Mouse (Mus musculus) cerebellum, postnatal 25 days (tissue): ENCODE data around the gene Cryge.
"Not testable (repeated sequence)": the region's sequence is repeated elsewhere in the genome, so short reads cannot be mapped to it uniquely, and the experiment has no call there.

Source experiments
- DNase-seq, 2 experiments: peaks; one replicate each; pipeline ENCODE4 v3.0.0; 2021; ENCODE audit warnings: mixed read lengths in 2 of 2

Gene Cryge

DNA sequence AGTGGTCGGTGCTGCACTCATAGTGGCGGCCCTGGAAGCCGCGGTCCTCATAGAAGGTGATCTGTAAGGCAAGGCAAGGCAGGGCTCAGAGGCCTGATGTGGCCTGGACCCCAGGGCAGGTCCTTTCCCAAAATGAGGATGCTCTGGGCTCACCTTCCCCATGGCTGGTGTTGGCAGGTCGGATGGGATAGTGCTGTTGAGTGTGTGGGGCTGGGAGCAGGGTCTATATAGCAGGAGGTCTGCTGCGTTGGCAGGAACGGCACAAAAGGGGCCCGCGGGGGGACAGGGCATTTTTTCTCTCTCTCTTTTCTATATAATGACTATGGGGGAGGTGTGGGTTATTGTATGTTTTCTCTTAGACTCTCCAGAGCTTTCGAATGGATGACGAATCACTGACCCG, at the start of gene Cryge:
Gene Cryge, minus strand, starts transcription at position 198 of the 400 bp plus-strand sequence.
- DNase-seq, result not testable (repeated sequence)

DNA sequence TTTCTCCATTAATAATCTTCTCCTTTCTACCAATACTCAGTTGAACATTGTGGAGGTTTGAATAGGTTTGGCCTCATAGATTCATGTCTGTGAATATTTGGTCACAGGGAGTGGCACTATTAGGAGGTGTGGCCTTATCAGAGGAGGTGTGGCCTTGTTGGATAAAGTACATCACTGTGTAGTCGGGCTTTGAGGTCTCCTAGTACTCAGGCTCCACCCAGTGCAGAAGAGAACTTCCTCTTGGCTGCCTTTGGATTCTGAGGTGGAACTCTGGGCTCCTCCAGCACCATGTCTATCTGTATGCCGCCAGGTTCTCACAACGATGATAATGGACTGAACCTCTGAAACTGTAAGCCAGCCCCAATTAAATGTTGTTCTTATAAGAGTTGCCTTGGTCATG, 46.0 kb upstream of the Cryge start:
- no peak for DNase-seq

DNA sequence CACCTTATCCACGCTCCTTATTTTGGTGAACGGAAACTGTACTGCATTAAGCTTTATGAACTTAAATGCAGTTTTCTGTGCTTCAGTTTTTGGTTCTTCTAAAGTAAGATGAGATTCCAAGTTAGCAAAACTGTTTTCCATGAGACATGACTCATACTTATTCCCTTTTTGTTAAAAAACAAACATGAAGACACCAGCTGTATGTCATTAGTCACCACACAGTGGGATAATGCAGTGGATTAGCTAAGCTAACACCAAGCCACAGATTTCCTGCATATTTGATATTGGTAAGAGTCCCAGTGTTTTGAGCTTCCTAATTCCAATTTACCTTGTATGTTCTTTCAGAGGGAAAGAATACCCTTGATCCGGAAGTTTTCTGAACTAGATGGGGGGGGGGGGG, 40.6 kb upstream of the Cryge start:
- DNase-seq, result no peak

DNA sequence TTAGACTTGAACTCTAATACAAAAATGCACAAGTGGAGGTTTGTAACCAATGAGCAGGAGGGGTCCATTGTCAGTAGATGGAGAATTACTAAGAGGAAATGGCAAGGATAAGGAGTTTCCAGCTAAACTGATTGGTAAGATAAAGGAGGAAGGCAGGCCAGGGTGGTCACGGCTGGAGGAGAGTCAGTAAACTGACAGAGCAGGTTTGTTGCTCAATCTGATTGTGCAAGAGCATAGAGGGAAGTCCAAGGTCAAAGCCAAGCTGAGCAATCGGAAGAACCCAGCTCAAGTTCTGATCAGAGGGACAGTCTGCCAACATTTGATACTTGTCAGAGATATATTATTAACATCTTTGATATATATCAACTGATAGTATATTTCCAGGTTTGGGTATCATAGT, 39.4 kb upstream of the Cryge start:
- DNase-seq, result no peak

DNA sequence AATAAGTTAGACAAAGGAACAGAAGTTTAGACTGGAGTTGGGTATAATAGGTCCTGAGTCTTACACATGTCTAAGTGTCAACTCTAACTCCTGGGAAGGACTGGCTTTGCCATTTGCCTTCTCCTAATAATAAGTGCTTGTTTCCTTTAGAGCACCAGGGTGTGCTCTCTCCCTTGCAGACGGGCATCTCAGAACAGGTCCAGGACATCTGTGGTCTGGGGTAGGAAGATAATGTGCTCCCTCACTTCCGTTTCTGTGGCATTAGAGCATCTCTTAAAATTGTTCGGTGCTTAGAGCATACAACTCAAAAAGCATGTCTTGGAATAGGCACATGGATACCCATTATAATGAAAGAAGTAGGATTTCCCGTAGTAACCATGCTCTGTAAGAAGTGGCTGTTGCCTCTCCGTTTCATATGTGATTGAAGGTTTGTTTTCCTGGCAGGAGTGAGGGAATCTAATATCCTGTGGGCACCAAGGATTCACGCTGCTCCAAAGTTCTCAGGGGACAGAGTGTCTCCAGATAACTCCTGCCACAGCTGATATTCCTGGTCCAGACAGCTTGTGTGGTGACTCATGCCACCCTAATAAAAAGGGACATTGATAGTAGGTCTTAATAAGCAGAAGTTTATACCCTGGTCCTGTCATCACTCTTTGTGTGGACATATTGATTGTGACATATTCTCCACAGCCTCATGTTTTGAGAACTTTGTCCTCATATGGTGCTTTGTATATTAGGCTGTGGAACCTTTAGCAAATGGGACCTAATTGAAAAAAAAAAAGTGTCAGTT, 37.8 kb upstream of the Cryge start:
- DNase-seq, result no peak

DNA sequence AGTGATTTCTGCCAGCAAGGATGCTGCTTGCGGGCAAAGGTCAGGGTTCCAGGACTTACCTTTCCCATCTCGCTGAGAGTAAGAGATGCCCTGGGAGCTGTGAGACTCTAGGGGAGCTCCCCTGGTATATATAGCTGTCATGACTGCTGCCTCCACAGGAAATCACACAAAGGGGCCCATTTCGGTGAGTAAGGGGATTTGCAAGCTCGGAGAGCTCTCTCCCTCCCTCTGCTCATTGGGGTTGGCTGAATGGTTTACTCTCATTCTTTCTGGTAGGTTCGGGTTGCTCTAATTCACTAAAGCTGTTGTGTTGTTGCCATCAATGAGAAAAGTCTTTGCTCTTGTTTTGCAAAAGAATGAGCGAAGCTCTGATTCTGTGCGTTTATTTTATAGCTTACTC, 31.2 kb upstream of the Cryge start, which contains the start of gene Crygb:
Gene Crygb, minus strand, starts transcription at position 101 of the 400 bp plus-strand sequence.
- DNase-seq, result no peak

DNA sequence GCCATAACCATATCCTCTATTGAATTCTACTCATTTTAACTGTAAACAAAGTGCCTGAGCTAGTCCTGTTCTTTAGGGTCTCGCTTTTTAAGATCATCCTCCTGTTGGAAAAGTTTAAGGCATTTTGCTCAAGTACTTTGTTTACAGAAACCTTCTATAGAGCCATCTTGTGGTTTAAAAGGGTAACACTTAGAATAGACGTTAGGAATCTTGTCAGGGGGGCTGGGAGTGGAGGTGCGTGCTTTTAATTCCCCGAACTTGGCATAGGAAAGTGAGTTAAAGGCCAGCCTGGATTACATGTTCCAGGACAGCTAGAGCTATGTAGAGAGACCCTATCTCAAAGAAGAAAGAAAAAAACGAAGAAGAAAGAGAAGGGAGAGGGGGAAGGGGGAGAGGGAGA, 24.7 kb upstream of the Cryge start:
- no peak for DNase-seq

DNA sequence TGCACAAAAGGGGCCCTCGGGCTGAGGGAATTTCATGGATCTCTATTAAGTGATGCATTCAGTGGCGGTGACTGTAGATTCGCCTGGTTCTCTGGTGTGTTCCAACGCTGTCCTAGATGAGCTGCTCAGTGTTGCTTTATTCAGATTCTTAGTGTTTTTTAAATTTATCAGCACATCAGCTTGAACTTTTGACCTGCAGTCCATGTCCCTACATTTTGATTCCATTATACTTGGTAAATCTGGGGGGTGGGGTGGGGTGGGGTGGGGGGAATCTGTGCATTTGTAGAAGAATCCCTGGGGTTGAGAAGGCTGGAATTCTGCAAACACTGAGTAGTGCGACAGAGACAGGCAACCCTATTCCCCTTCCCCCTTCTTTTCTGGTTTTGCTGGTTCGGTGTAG, 22.6 kb upstream of the Cryge start, which contains the start of gene Crygc:
Gene Crygc, minus strand, starts transcription at position 101 of the 400 bp plus-strand sequence.
- no peak for DNase-seq

DNA sequence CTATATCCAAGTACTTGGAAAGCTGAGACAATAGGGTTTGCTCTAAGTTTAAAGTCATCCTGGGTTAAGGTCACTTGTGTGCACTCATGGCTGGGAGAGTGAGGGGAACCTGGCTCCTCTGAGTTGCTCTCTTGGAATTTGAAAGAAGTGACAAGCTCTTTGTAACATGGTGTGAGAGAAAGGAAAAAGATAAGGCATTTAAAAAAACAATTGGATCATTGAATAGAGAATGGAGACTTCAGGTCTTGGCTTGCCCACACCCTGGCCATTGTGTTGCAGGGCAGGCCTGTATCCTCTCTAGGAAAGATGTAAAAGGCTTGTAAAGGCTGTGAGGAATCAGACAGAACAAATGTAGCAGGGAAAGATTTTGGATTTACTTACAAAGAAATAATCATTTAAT, 16.9 kb upstream of the Cryge start:
- DNase-seq, result no peak

DNA sequence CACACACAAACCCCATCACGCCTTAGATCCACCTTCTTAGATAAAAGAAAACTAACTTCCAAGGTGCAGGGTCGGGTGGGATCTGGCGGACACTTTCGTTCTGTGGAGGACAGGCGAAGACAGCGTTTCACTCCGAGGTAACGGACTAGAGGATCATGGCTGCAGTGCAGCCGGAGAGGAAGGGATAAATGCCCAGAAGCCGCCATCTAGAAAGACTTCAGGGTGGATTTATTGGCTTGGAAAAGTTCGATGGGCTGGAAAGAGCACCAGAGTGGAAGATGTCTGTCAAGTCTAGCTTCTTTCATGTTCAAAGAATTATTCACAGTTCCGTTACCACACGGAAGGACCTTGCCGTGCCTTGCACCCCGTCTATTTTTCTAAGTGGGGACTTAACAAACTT, 13.3 kb upstream of the Cryge start:
- no peak for DNase-seq

DNA sequence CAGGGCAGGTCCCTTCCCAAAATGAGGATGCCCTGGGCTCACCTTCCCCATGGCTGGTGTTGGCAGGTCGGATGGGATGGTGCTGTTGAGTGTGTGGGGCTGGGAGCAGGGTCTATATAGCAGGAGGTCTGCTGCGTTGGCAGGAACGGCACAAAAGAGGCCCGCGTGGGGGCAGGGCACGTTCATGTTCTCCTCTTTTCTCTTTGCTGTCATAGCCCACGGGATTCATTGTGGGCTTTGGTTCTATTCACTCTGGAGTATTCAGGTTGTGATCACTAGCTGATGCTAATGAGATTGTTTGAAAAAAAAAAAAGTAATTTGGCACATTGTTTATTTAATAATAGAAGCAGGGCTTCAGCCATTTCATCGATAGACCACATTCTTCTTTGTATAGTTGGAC, 12.4 kb upstream of the Cryge start, which contains the start of gene Crygd:
Gene Crygd, minus strand, starts transcription at position 101 of the 400 bp plus-strand sequence.
- DNase-seq, result no peak

DNA sequence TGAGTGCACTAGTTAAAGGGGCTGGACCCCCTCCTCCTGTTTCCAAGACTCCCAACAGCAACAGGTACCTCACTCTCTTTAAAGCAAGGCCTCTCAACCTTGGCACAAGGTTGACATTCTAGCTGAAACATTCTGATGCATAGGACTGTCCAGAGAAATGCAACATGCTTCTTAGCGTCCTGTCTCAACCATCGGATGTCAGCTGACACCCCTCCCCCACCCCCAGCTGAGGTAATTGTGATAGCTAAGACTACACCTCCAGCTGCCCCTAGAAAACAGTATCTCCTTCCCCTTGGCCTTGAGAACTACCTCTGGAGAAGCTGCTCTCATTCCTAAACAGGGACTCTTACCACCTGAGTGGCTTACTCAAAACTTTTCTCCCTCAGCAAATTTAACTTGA, 1.2 kb upstream of the Cryge start:
- DNase-seq, result no peak

DNA sequence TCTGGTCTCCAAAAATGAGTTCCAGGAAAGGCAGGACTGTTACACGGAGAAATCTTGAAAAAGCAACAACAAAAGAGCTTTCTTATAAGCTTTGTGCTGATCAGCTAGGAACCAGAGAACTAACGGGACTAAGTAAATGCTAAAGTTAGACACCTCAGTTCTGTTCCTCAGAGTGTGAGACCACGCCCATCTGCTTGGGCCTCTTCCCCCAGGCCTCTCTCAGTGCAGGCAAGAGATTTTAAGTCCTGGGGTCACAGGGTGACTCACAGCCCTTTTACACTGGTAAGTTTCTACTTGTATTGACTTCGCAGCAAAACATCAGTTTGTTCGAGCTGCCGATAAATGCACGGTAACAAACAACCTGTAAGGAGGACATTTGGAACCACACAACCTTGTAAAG, 747 bp upstream of the Cryge start:
- DNase-seq, result no peak

DNA sequence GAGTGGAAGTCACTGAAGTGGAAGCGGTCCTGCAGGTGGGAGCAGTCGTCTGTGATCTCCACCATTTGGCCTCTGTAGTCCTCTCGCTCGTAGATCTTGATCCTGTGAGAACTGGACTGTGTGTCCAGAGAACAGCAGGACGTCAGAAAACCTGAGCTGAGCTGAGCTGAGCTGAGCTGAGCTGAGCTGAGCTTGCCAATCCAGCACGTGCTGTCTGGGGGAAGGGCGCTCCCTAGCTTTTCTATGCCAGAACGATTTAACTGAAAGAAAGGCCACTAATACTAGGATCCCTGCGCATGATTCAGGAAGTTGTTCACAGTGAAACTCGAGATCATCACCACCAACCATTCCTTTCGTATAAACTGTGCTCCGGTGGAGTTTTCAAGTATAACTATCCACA, 2.2 kb downstream of the Cryge start:
- DNase-seq, result peak; percentile 38 to 59

DNA sequence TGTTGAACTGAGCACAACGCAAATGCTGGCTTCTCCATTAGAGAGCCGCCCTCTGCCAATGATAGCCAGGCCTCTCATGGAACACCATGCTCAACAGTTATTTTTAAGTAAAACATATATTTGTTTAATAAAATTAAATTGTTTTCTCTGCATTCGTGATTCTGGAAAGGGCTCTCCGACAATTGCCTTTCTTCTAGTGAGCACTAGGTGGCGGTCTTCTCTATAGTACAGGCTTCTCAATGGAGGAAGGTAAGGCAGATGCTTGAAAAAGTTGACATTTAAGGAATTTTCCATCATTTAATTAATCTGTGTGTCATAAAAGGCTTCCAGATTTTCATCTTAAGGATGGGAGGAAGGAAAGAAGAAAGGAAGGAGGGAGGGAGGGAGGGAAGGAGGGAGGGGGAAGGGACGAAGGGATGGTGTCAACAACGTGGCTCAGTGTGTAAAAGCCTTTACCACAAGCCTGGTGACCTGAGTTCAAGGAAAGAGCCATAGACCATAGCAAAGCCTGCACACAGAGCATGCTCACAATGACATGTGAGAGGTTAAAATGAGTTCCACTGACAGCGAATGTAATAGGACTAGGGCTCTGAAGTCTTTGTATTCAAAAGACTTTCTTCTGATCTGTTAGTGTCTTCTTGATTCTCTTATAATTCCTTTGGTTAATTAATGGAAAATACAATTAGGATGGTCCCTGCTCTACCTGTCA, 4.4 kb downstream of the Cryge start:
- peak in 1 of 2 experiments; percentile 39 for DNase-seq

DNA sequence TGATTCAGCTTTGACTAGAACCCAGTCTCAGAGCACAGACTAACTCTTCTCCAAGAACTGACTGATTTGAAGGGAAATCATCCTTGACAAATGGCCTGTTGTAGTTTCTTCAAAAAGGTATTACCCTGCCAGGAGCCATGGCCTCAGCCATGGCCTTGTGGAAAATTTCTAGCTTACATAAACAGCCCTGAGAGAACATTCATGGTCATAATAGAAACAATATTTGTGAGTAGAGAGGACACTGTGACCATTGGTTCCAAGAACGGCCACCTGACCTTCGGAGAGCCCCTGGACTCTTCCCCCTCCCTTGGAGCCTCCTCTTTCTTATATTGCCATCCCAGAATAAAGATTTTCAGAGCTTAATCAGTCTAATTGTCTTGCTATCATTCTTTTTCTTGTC, 7.5 kb downstream of the Cryge start:
- DNase-seq, result no peak

DNA sequence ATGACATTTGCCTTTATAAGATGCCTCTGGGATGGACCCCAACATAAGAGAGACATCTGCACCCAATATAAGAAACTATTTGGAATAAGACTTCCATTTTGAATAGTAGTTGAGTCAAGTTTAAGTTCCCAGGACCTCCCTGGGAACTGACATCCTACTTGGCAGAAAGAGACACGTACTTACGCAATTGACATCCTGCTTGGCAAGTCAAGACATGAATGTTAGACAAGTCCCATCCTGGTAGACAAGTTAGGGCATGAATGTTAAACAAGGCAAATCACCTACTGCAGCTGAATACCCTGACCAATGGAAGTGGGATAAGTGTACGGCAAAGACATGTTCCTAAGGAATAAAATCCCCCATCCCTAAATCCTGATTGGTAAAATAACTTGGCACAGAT, 9.1 kb downstream of the Cryge start:
- DNase-seq, result no peak

DNA sequence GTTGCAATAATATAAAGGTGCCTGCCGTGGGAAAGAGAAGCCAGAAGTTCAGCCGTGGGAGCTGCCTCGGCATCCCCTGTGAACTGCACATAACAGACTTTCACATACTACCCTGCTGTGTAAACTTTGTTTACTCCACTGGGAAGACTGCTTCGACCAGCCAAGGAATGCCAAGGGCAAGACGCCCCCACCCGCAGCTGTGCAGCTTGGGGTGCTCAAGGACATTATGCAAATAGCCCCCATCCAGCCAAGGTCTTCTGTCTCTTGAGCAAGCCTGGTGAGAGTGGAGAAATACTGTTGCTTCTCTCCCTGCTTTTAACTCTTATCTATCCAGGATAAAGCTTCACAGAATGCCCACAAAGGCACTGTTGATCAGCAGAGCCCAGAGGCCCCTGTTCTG, 10.1 kb downstream of the Cryge start:
- no peak for DNase-seq

DNA sequence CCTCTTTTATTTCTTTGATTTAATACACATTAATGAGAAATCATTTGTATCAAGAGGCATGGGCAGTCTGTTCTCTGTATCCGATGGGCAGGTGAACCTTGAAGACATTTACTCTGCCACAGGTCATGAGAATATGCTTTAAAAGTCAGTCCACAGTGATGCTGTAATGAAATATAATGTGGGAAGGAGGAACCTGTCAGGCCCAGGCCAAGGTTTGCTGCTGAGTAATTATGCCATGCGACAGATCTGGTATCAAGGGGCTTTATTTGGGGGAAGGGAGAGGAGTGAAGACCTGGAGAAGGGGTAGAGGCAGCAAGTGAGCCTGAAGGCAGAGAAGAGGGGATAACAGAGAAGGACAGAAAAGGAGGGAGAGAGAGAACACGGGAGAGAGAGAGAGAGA, 11.3 kb downstream of the Cryge start:
- no peak for DNase-seq

DNA sequence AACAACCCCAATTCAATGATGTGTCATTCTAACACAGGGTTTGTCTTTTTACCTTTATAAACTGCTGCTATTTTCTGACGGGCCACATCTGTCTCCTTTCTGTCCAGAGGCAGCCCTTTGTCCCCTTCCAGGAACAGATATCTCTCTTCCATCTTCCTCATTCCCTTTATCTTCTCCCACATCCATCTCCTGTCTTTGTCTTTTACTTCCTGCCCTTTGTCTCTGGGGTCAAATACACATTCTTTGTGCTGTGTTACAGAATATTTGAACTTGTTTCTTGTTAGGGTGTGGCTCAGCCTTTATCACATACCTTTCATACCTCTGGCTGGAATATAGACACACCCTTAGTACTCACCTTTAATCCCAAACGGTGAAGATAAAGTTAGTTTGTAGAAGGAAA, 13.4 kb downstream of the Cryge start:
- no peak for DNase-seq

DNA sequence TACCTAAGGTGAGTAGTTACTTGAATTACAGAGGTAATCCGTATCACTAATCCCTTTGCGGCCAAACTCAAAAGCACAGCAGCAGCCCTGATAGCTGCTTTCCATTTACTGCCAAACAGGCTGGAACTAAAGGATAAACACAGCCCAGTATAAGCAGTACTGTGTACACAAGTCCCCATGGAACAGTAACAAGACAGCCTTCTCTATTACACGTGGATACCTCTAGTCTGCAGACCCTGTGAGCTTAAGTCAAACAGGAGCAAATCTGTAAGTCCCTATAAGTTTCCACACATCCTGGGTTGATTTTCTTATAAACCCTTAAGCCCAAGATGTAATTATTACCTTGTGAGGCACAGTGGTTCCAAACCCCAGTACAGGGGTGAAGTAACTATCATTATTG, 15.4 kb downstream of the Cryge start:
- DNase-seq, result no peak

DNA sequence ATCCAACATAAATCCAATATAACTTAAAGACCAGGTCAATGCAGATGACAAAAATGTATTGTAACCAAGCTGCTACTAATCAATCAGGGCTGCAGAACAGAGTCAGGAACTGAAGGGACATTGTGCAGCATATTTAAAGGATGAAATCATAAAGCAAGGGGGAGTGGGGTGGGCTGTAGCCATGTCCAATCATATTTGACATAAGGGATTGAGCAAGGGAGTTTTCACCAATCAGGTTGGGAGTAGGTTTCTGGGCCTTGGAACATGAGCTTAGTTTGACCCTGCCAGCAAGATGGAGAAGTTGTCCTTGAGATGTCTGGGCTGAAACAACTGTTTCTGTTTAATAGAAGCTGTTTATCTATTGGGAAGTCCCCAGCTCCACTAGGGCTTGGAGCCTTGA, 18.3 kb downstream of the Cryge start, which contains the start of gene Akr1cl:
Gene Akr1cl, minus strand, starts transcription at position 119 of the 400 bp plus-strand sequence.
- DNase-seq, result no peak

DNA sequence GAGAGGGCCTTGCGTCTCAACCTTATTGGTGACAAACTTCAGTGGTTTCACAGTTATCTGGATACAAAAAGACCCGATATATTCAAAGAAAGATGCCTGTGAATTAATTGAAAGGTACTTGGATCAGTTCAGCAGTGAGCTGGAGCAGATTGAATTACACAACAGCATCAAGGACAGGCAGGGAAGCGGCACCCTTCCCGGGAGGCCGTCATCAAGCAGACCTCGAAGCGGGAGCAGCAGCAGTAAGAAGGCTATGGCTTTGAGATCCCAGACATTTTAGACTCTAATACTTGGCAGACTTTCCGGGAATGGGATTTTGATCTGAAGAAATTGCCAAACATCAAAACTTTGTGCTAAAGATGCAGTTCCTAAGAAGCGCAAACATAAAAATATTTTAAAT, 22.7 kb downstream of the Cryge start:
- DNase-seq, result no peak

DNA sequence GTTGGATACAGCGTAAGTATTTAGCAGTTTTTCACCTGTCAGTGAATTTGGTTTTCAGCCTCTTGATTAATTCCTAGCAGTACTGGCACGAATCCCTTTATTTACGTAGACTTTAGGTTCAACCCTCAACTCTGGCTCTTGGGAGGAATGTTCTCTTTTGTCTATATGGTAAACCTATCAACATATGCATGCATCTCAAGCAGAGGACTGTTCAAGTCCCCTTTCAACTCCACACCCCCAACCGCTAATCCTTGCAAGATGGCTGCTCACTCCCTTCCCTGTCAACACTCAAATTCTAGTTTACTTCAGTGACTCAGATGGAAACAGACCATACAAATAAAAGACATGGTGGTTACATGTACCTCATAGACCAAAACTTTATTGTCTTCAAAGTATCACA, 38.2 kb downstream of the Cryge start:
- no peak for DNase-seq
